Mouse (Mus musculus) intestine, postnatal 0 days (tissue): ENCODE data around the gene Ascc2. TPM values are rescaled to one million over a fixed set of nuclear protein-coding genes. Genes with fewer than 3 reads are reported as not detected.

ENCODE experiments used
- ATAC-seq: fragments of 200-750 bp; cut with Nextera tagmentation; 2 replicates; pipeline ENCODE4 v1.8.0; 2017; ENCODE audit warnings: mild to moderate bottlenecking, moderate TSS enrichment, moderate library complexity
- H3K27ac ChIP-seq: fragments of 300-500 bp; sonication (generic); 2 replicates; pipeline ENCODE4 v1.5.1; 2014; ENCODE audit warnings: mild to moderate bottlenecking, low read depth, low read length, moderate library complexity
- H3K27me3 ChIP-seq: fragments of 300-500 bp; sonication (generic); replicated peaks from 2 replicates; pipeline ENCODE4 v1.6.1; 2014; ENCODE audit warnings: low read length, mixed read lengths; ENCODE audit not compliant: control insufficient read depth, insufficient read depth
- H3K36me3 ChIP-seq: fragments of 300-500 bp; sonication (generic); 2 replicates; pipeline ENCODE4 v1.6.1; 2014; ENCODE audit warnings: mild to moderate bottlenecking, moderate library complexity; ENCODE audit not compliant: control insufficient read depth, insufficient read depth
- H3K4me1 ChIP-seq: fragments of 300-500 bp; sonication (generic); replicated peaks from 2 replicates; pipeline ENCODE4 v1.6.1; 2014; ENCODE audit warnings: antibody characterized with exemption, low read length, mixed read lengths; ENCODE audit not compliant: control insufficient read depth, insufficient read depth
- H3K4me2 ChIP-seq: fragments of 300-500 bp; sonication (generic); replicated peaks from 2 replicates; pipeline ENCODE4 v1.6.1; 2014; ENCODE audit warnings: low read depth, mild to moderate bottlenecking, moderate library complexity
- H3K4me3 ChIP-seq: fragments of 300-500 bp; sonication (generic); 2 replicates; pipeline ENCODE4 v1.5.1; 2014; ENCODE audit warnings: low read depth, low read length
- H3K9ac ChIP-seq: fragments of 300-500 bp; sonication (generic); 2 replicates; pipeline ENCODE4 v1.6.1; 2014; ENCODE audit warnings: mild to moderate bottlenecking, low read depth, low read length
- H3K9me3 ChIP-seq: fragments of 300-500 bp; sonication (generic); 2 replicates; pipeline ENCODE4 v1.6.1; 2016; ENCODE audit warnings: mixed run types; ENCODE audit not compliant: control insufficient read depth
- CTCF ChIP-seq: sonication (generic); IDR thresholded peaks from 2 replicates; pipeline ENCODE4 v1.5.1; 2016; ENCODE audit warnings: low read depth, mild to moderate bottlenecking, control low read depth, antibody characterized with exemption, moderate library complexity
- WGBS: fragments of 180-500 bp; shearing (Covaris S2); extraction: QIAGEN DNeasy Blood & Tissue Kit; methylation state at CpG from one replicate; pipeline ENCODE4 v1.1.7; 2014; 5-methylcytosine and 5-hydroxymethylcytosine counted together
- polyA plus RNA-seq: library from polyadenylated mRNA; unstranded; fragments of >200 nt; fragmentation: Nextera tagmentation; extraction: Ambion mirVana; gene quantifications from 2 replicates; pipeline ENCODE4 v1.2.1, GENCODE M21; 2015

The Ascc2 gene
- polyA plus RNA-seq, 1 experiment from 2014 or later: 17.1 TPM

GRCm38 (mm10) chr11:4660309-4661025 is 22.9 kb downstream of the Ascc2 start:
- TF ChIP-seq CTCF: no peak
- 0 out of 2 replicates have a peak, but pooled peaks cover 4% of the 10 kb centered on the region for H3K4me1 ChIP-seq
- H3K36me3 ChIP-seq: peaks cover 30% of the 10 kb centered on the region

DNA sequence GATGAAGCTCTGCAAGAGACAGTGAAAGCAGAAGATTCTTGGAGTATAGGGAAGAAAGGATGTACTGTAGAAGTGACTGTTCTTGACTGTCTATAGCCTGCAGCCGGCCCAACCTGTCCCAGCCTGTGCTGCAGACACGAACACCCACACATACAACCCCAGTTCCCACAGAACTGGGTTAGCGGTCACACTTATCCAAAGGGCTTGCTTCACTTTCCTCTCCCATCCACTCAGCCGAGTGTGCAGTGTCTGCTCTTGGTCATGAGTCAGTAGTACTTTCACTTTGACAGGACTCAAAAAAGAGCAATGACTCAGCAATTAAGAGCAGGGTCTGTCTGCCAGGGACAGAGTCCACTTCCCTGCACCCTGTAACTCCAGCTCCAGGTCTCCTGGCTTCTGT is 23.8 kb downstream of the Ascc2 start:
- no peak for TF ChIP-seq CTCF
- Histone ChIP-seq H3K27me3 (no peaks in the 10 kb centered on the region), H3K4me3 (no peak overlapping the region), H3K27ac (no peak overlapping the region), H3K4me1 (0 out of 2 replicates have a peak, but pooled peaks cover 4% of the 10 kb centered on the region), H3K36me3 (peaks cover 24% of the 10 kb centered on the region), H3K4me2 (no peak overlapping the region), H3K9ac (no peak overlapping the region), H3K9me3 (no peaks in the 10 kb centered on the region)
- ATAC-seq: peak; percentile 61
- WGBS: 61% methylated on average over 4 of the region's 4 CpGs

More at GRCm38 (mm10) chr11:4660309-4661025, 22.9 kb downstream of the Ascc2 start:
- no peaks in the 10 kb centered on the region for H3K9me3 ChIP-seq
- 60% methylated on average over 7 of the region's 7 CpGs for WGBS
- H3K4me3 ChIP-seq: no peak overlapping the region
- H3K27ac ChIP-seq: peak overlapping the region; percentile 15; the same call in 1 of the 2 replicates
- H3K4me2 ChIP-seq: no peak overlapping the region
- ATAC-seq: 0 out of 2 replicates have a peak, but pooled peaks have one; percentile 16
- no peaks in the 10 kb centered on the region for H3K27me3 ChIP-seq
- H3K9ac ChIP-seq: no peak overlapping the region

GRCm38 (mm10) chr11:4661871-4662495 is 24.4 kb downstream of the Ascc2 start:
- Histone ChIP-seq H3K4me1 (0 out of 2 replicates have a peak, but pooled peaks cover 4% of the 10 kb centered on the region), H3K4me2 (no peak overlapping the region), H3K4me3 (no peak overlapping the region), H3K27ac (no peak overlapping the region), H3K9me3 (no peaks in the 10 kb centered on the region), H3K27me3 (no peaks in the 10 kb centered on the region), H3K9ac (no peak overlapping the region), H3K36me3 (peaks cover 22% of the 10 kb centered on the region)
- ATAC-seq: no peak
- no peak for TF ChIP-seq CTCF
- WGBS: 88% methylated on average over 10 of the region's 10 CpGs

DNA sequence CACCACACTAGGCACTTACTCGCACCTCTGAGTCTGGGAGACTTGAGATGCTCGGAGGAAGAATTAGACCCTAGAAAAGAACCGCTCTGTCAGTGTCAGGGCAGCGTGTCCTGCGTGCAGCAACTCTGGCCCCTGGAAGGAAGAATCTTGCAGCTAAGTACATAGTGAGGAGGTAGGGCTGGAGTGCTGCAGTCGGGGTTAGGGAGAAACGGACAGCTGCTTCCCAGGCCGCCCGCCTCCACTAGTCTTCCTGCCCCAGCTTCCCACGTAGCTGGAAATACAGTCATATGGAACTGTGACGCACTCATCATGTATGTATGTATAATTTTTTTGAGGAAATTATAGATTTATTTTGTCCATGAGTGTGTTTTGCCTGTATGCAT is 24.9 kb downstream of the Ascc2 start:
- Histone ChIP-seq H3K9me3 (no peaks in the 10 kb centered on the region), H3K36me3 (peaks cover 22% of the 10 kb centered on the region), H3K27me3 (no peaks in the 10 kb centered on the region), H3K4me2 (no peak overlapping the region), H3K4me1 (0 out of 2 replicates have a peak, but pooled peaks cover 4% of the 10 kb centered on the region), H3K4me3 (no peak overlapping the region), H3K27ac (no peak overlapping the region), H3K9ac (no peak overlapping the region)
- TF ChIP-seq CTCF: no peak
- 94% methylated on average over 11 of the region's 11 CpGs for WGBS
- no peak for ATAC-seq

GRCm38 (mm10) chr11:4671736-4672135 is 34.2 kb downstream of the Ascc2 start:
- 66% methylated on average over 4 of the region's 4 CpGs for WGBS
- no peak for ATAC-seq
- no peak overlapping the region for H3K9ac ChIP-seq
- H3K9me3 ChIP-seq: no peaks in the 10 kb centered on the region
- H3K27me3 ChIP-seq: no peaks in the 10 kb centered on the region
- no peak overlapping the region for H3K27ac ChIP-seq
- H3K4me3 ChIP-seq: no peak overlapping the region
- no peak for TF ChIP-seq CTCF
- no peak overlapping the region for H3K4me2 ChIP-seq
- no peaks in the 10 kb centered on the region for H3K4me1 ChIP-seq
- peaks cover 26% of the 10 kb centered on the region for H3K36me3 ChIP-seq

- WGBS: 90% methylated on average over 1 of the region's 1 CpGs
Observed at GRCm38 (mm10) chr11:4674593-4674992, 37.0 kb downstream of the Ascc2 start.

More at GRCm38 (mm10) chr11:4674593-4674992, 37.0 kb downstream of the Ascc2 start:
- Histone ChIP-seq H3K27ac (no peak overlapping the region), H3K36me3 (peaks cover 40% of the 10 kb centered on the region), H3K27me3 (no peaks in the 10 kb centered on the region), H3K9me3 (no peaks in the 10 kb centered on the region), H3K9ac (no peak overlapping the region), H3K4me1 (no peaks in the 10 kb centered on the region), H3K4me3 (no peak overlapping the region), H3K4me2 (no peak overlapping the region)
- TF ChIP-seq CTCF: no peak
- ATAC-seq: no peak
